Mouse (Mus musculus) testis, adult 2 months (tissue): ENCODE results near the gene Cd151. TPM values are rescaled to one million over a fixed set of nuclear protein-coding genes. Genes with fewer than 3 reads are reported as not detected.

ENCODE experiments used
- H3K27ac ChIP-seq: fragments of 200-500 bp; 2 replicates; pipeline ENCODE4 v1.5.1; 2012; ENCODE audit warnings: low read depth, low read length; ENCODE audit not compliant: control insufficient read depth, insufficient read depth
- H3K27me3 ChIP-seq: fragments of 200-500 bp; 2 replicates; pipeline ENCODE4 v1.6.1; 2012; ENCODE audit warnings: mild to moderate bottlenecking, low read length, moderate library complexity; ENCODE audit not compliant: control insufficient read depth, insufficient read depth
- H3K36me3 ChIP-seq: fragments of 200-500 bp; 2 replicates; pipeline ENCODE4 v1.6.1; 2012; ENCODE audit warnings: mild to moderate bottlenecking, low read length; ENCODE audit not compliant: control insufficient read depth, insufficient read depth
- H3K4me1 ChIP-seq: fragments of 200-500 bp; 2 replicates; pipeline ENCODE4 v1.6.1; 2012; ENCODE audit warnings: low read length; ENCODE audit not compliant: control insufficient read depth, insufficient read depth
- H3K4me3 ChIP-seq: fragments of 200-500 bp; 2 replicates; pipeline ENCODE4 v1.5.1; 2012; ENCODE audit warnings: low read depth, mild to moderate bottlenecking, low read length, moderate library complexity, mixed read lengths; ENCODE audit not compliant: control insufficient read depth
- CTCF ChIP-seq: fragments of 200-500 bp; IDR thresholded peaks from 2 replicates; pipeline ENCODE4 v1.5.1; 2012; ENCODE audit warnings: low read depth, mild to moderate bottlenecking, inconsistent platforms, low read length, moderate library complexity; ENCODE audit not compliant: control insufficient read depth, insufficient read depth, insufficient replicate concordance
- POLR2A ChIP-seq: fragments of 200-500 bp; IDR thresholded peaks from 2 replicates; pipeline ENCODE4 v1.6.1; 2012; ENCODE audit warnings: low read depth, mild to moderate bottlenecking, inconsistent platforms, low read length, moderate library complexity; ENCODE audit not compliant: control insufficient read depth
- polyA plus RNA-seq: library from polyadenylated mRNA; depleted of rRNA; stranded (reverse); fragments of >200 nt; gene quantifications from 2 replicates; pipeline ENCODE4 v1.2.3, GENCODE M21; 2012

Gene Cd151
- polyA plus RNA-seq, 1 experiment: 104 TPM

- Histone ChIP-seq H3K27me3 (no peaks in the 10 kb centered on the region), H3K27ac (peak overlapping the region; percentile 93), H3K4me3 (peak overlapping the region; percentile 94), H3K4me1 (peaks cover 13% of the 10 kb centered on the region), H3K36me3 (peaks cover 1% of the 10 kb centered on the region; the same call in 1 of the 2 replicates)
- TF ChIP-seq POLR2A: no peak
These were observed 11.4 kb upstream of the Cd151 start for GRCm38 (mm10) chr7:141455610-141456314.

GRCm38 (mm10) chr7:141456739-141457138 lies 10.5 kb upstream of the Cd151 start:
- peaks cover 19% of the 10 kb centered on the region for H3K4me1 ChIP-seq
- no peak overlapping the region for H3K4me3 ChIP-seq
- H3K27me3 ChIP-seq: no peaks in the 10 kb centered on the region
- TF ChIP-seq POLR2A (no peak), CTCF (no peak)
- no peak overlapping the region for H3K27ac ChIP-seq
- peaks cover 1% of the 10 kb centered on the region; the same call in 1 of the 2 replicates for H3K36me3 ChIP-seq

- Histone ChIP-seq H3K27me3 (no peaks in the 10 kb centered on the region), H3K4me1 (peaks cover 23% of the 10 kb centered on the region), H3K36me3 (peaks cover 1% of the 10 kb centered on the region; the same call in 1 of the 2 replicates), H3K4me3 (no peak overlapping the region), H3K27ac (no peak overlapping the region)
- TF ChIP-seq CTCF (no peak), POLR2A (no peak)
These were observed 10.0 kb upstream of the Cd151 start for GRCm38 (mm10) chr7:141457236-141457635.

- H3K27ac ChIP-seq: no peak overlapping the region
- H3K27me3 ChIP-seq: no peaks in the 10 kb centered on the region
- H3K4me1 ChIP-seq: peaks cover 27% of the 10 kb centered on the region
- TF ChIP-seq CTCF (peak; percentile 64), POLR2A (no peak)
- peaks cover 1% of the 10 kb centered on the region; the same call in 1 of the 2 replicates for H3K36me3 ChIP-seq
- H3K4me3 ChIP-seq: no peak overlapping the region
These were observed 9.1 kb upstream of the Cd151 start for GRCm38 (mm10) chr7:141457986-141458660.

GRCm38 (mm10) chr7:141458661-141459060 lies 8.5 kb upstream of the Cd151 start:
- Histone ChIP-seq H3K4me3 (no peak overlapping the region), H3K4me1 (peaks cover 30% of the 10 kb centered on the region), H3K27me3 (no peaks in the 10 kb centered on the region), H3K36me3 (peaks cover 1% of the 10 kb centered on the region; the same call in 1 of the 2 replicates), H3K27ac (no peak overlapping the region)
- TF ChIP-seq CTCF (no peak), POLR2A (no peak)

- Histone ChIP-seq H3K4me1 (peaks cover 36% of the 10 kb centered on the region), H3K4me3 (no peak overlapping the region), H3K27me3 (no peaks in the 10 kb centered on the region), H3K27ac (no peak overlapping the region), H3K36me3 (peaks cover 1% of the 10 kb centered on the region; the same call in 1 of the 2 replicates)
- TF ChIP-seq POLR2A: no peak
These were observed 7.9 kb upstream of the Cd151 start for GRCm38 (mm10) chr7:141459301-141459711.

- Histone ChIP-seq H3K36me3 (peaks cover 1% of the 10 kb centered on the region; the same call in 1 of the 2 replicates), H3K4me1 (peaks cover 38% of the 10 kb centered on the region), H3K4me3 (no peak overlapping the region), H3K27me3 (no peaks in the 10 kb centered on the region), H3K27ac (no peak overlapping the region)
- TF ChIP-seq CTCF (no peak), POLR2A (no peak)
These were observed 7.2 kb upstream of the Cd151 start for GRCm38 (mm10) chr7:141460001-141460390.
